Mouse (Mus musculus) forebrain, embryonic 14.5 days (tissue): ENCODE data around the gene Pnrc2. TPM values are rescaled to one million over a fixed set of nuclear protein-coding genes. Genes with fewer than 3 reads are reported as not detected.

Experiments
- ATAC-seq: fragments of 200-750 bp; cut with Nextera tagmentation; 2 replicates; pipeline ENCODE4 v1.8.0; 2017; ENCODE audit warnings: mild to moderate bottlenecking, moderate library complexity
- DNase-seq: peaks from one replicate; pipeline ENCODE4 v3.0.0-alpha.2; 2015; ENCODE audit warnings: low spot score
- H3K27ac ChIP-seq: fragments of 300-500 bp; sonication (generic); 2 replicates; pipeline ENCODE4 v1.5.1; 2014; ENCODE audit warnings: low read depth, mild to moderate bottlenecking, control low read depth, low read length, moderate library complexity
- H3K27me3 ChIP-seq: fragments of 300-500 bp; sonication (generic); replicated peaks from 2 replicates; pipeline ENCODE4 v1.6.1; 2014; ENCODE audit warnings: low read length, control low read depth, mixed read lengths; ENCODE audit not compliant: control insufficient read depth, insufficient read depth
- H3K36me3 ChIP-seq: fragments of 300-500 bp; sonication (generic); 2 replicates; pipeline ENCODE4 v1.6.1; 2014; ENCODE audit warnings: low read length, control low read depth; ENCODE audit not compliant: control insufficient read depth, insufficient read depth
- H3K4me1 ChIP-seq: fragments of 300-500 bp; sonication (generic); 2 replicates; pipeline ENCODE4 v1.6.1; 2014; ENCODE audit warnings: antibody characterized with exemption, low read length, control low read depth; ENCODE audit not compliant: control insufficient read depth, insufficient read depth
- H3K4me2 ChIP-seq: fragments of 300-500 bp; sonication (generic); 2 replicates; pipeline ENCODE4 v1.6.1; 2014; ENCODE audit warnings: mild to moderate bottlenecking, control low read depth, low read length
- H3K4me3 ChIP-seq: fragments of 300-500 bp; sonication (generic); 2 replicates; pipeline ENCODE4 v1.5.1; 2014; ENCODE audit warnings: low read depth, low read length, control low read depth
- H3K9ac ChIP-seq: fragments of 300-500 bp; sonication (generic); 2 replicates; pipeline ENCODE4 v1.6.1; 2014; ENCODE audit warnings: mild to moderate bottlenecking, low read length, control low read depth, moderate library complexity
- H3K9me3 ChIP-seq: fragments of 300-500 bp; sonication (generic); replicated peaks from 2 replicates; pipeline ENCODE4 v1.6.1; 2016; ENCODE audit warnings: low read length, control low read depth, mixed read lengths; ENCODE audit not compliant: control insufficient read depth
- WGBS: fragments of 180-500 bp; shearing (Covaris S2); extraction: QIAGEN DNeasy Blood & Tissue Kit; methylation state at CpG from one replicate; pipeline ENCODE4 v1.1.7; 2014; 5-methylcytosine and 5-hydroxymethylcytosine counted together
- polyA plus RNA-seq: library from polyadenylated mRNA; unstranded; fragments of >200 nt; fragmentation: Nextera tagmentation; extraction: Ambion mirVana; gene quantifications from 2 replicates; pipeline ENCODE4 v1.2.1, GENCODE M21; 2014

The Pnrc2 gene
- polyA plus RNA-seq, 1 experiment from 2014 or later, result 165 TPM

DNA sequence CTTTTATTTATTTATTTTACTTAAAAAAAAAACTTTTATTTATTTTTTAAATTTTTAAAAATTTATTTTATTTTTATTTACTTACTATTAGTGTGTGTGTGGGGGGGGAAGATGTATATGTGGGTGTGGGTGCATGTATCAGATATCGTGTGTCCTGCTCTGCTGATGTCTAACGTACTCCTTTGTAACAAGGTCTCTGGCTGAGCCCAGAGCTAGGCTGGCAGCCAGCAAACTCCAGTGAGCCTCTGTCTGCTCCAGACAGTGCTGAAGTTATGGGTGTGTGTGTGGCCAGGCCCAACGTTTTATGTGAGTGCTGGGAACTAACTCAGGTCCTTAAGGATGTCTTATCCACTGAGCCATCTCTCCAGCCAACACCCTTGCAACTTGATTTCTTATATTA lies 38.5 kb upstream of the Pnrc2 start:
- Histone ChIP-seq H3K4me2 (no peak overlapping the region), H3K4me1 (0 out of 2 replicates have a peak, but pooled peaks cover 3% of the 10 kb centered on the region), H3K9ac (no peak overlapping the region), H3K27ac (peak overlapping the region; percentile 39; the same call in 1 of the 2 replicates), H3K9me3 (no peaks in the 10 kb centered on the region), H3K36me3 (no peaks in the 10 kb centered on the region), H3K4me3 (no peak overlapping the region), H3K27me3 (no peaks in the 10 kb centered on the region)
- no peak for ATAC-seq
- DNase-seq, result no peak
- WGBS, result 40% methylated on average over 3 of the region's 3 CpGs

DNA sequence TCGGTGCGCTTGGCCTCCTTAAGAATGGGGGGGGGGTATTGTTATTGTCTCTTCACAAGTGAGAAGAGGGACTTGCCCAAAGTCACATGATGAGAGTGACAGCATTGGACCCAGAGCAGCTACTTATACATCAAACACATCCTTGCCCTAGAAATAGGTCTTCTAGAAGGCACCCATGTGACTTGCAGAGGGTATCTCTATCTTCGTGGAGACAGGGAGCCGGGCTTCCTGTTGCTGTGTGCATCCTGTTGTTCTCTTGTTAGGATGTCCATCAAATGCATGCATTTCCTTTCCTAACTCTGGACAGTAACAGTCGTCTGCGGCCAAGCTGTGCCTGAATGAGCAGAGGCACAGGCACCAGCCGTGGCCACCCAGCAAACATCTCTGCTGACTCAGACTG lies 37.9 kb upstream of the Pnrc2 start:
- no peaks in the 10 kb centered on the region for H3K36me3 ChIP-seq
- H3K9me3 ChIP-seq, result no peaks in the 10 kb centered on the region
- no peaks in the 10 kb centered on the region for H3K27me3 ChIP-seq
- H3K4me2 ChIP-seq, result no peak overlapping the region
- H3K9ac ChIP-seq, result no peak overlapping the region
- ATAC-seq (no peak), DNase-seq (no peak)
- H3K27ac ChIP-seq, result no peak overlapping the region
- H3K4me1 ChIP-seq, result 0 out of 2 replicates have a peak, but pooled peaks cover 3% of the 10 kb centered on the region
- H3K4me3 ChIP-seq, result no peak overlapping the region
- 68% methylated on average over 7 of the region's 7 CpGs for WGBS

DNA sequence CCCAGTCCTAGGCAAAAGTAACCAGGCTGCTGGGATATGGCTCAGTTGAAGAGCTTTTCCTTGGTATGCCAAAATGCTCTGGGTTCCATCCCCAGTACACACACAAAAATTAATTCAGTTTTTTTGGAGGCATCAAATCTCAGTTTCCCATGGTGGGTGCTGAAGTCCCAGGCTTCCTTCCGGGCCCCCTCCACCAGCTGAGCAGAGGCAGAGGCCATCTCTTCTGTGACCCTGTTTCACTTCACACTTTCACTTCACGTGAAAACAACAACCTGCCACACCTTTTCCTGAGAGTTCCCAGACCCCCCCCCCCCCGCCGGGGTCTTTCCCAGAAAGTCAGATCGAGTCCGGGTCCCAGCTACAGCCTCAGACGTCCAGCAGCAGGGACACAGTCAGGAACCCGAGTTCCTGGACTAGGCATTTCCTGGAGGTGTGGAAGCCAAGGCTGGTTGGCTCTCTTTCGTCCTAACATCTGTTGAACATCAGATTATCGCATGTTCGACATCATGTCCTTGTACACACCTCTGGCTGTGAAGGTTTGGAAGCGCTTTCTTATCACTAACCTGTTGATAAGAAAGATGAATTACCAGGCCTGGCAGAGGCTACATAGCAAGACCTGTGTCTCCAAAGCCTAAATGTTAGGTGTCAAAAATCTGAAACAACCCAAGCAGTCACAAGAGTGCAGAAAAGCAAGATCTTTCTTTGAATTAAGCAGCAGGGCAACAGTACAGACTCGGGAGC lies 35.8 kb upstream of the Pnrc2 start:
- no peak for ATAC-seq

DNA sequence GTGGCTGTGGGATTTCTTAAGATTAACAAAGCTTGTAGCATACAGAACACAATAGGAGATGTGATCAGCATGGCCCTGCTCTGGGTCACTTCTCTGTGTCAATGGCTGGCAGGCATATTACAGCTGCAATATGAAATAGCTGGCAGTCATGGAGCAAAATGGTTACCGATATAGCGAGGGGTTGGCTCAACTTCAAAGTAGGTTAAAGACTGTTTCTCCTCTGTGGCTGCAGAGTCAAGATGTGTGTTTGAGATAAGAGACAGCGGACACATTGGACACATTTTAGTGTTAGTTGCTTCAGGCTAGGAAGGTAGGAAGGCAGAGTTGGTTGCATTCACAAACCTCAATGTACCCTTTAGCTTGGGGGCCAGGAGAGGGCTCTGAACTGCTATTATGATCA lies 33.0 kb upstream of the Pnrc2 start:
- 93% methylated on average over 3 of the region's 3 CpGs for WGBS
- no peak for DNase-seq
- H3K4me2 ChIP-seq, result no peak overlapping the region

More for the DNA sequence above, 35.8 kb upstream of the Pnrc2 start:
- Histone ChIP-seq H3K9me3 (no peaks in the 10 kb centered on the region), H3K4me3 (no peak overlapping the region), H3K4me2 (no peak overlapping the region), H3K36me3 (no peaks in the 10 kb centered on the region), H3K4me1 (0 out of 2 replicates have a peak, but pooled peaks cover 3% of the 10 kb centered on the region), H3K27me3 (no peaks in the 10 kb centered on the region), H3K27ac (no peak overlapping the region), H3K9ac (no peak overlapping the region)
- WGBS, result 74% methylated on average over 13 of the region's 13 CpGs
- no peak for DNase-seq

DNA sequence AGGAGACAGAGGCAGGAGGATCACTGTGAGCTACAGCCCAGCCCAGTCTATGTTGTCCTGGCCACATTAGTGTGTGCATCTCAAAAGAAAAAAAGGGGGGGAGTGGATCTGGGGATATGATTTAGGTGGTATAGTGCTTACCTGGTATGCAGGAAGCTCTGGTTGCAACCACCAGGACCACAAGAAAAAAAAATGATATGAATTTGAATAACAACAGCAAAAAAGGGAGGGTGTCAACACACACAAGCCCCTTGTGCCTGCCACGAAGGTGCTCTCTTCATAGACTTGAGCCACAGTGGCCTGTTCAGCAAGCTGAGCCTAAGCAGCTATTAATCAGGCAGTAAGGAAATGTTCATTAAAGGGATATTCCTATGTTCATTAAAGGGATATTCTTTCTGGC lies 31.2 kb upstream of the Pnrc2 start:
- H3K4me1 ChIP-seq, result no peaks in the 10 kb centered on the region
- no peak overlapping the region for H3K27ac ChIP-seq
- no peak overlapping the region for H3K4me2 ChIP-seq
- H3K9ac ChIP-seq, result no peak overlapping the region
- no peaks in the 10 kb centered on the region for H3K36me3 ChIP-seq
- H3K4me3 ChIP-seq, result no peak overlapping the region
- ATAC-seq (no peak), DNase-seq (no peak)
- no peaks in the 10 kb centered on the region for H3K27me3 ChIP-seq
- WGBS, result 47% methylated on average over 1 of the region's 1 CpGs
- H3K9me3 ChIP-seq, result no peaks in the 10 kb centered on the region

More for the DNA sequence above, 33.0 kb upstream of the Pnrc2 start:
- no peak for ATAC-seq
- H3K9ac ChIP-seq, result no peak overlapping the region
- no peaks in the 10 kb centered on the region for H3K27me3 ChIP-seq
- no peaks in the 10 kb centered on the region for H3K9me3 ChIP-seq
- no peak overlapping the region for H3K27ac ChIP-seq
- no peak overlapping the region for H3K4me3 ChIP-seq
- no peaks in the 10 kb centered on the region for H3K36me3 ChIP-seq
- H3K4me1 ChIP-seq, result no peaks in the 10 kb centered on the region

DNA sequence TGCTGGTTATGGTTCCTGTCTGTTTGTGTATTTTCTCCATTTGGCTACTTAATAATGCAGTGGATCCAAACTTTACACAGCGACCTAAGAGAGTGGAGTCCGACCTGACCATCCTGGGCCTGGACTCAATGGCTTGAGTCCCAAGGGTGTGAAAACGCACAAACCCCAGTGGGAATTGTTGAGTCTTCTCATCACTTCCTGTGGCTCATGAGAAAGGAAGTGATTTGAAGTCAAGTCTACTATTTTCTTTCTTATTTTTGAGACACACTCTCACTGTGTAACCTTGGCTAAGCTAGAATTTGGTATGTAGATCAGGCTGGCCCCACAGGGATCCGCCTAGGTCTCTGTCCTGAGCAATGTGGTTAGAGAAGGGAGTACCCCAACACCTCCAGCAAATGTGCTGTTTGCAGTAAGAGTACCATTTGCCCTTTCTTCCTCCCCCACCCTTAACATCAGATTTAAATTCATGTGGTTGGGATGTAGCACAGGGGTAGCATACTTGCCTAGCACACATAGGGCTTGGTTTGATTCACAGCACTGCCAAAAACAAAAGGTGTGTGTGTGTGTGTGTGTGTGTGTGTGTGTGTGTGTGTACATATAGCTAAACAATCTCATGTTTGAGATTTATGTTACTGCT lies 29.1 kb upstream of the Pnrc2 start:
- no peak overlapping the region for H3K4me2 ChIP-seq
- no peaks in the 10 kb centered on the region for H3K9me3 ChIP-seq
- no peak overlapping the region for H3K9ac ChIP-seq
- ATAC-seq (no peak), DNase-seq (no peak)
- no peaks in the 10 kb centered on the region for H3K36me3 ChIP-seq
- 86% methylated on average over 4 of the region's 4 CpGs for WGBS
- H3K4me1 ChIP-seq, result no peaks in the 10 kb centered on the region
- no peaks in the 10 kb centered on the region for H3K27me3 ChIP-seq
- no peak overlapping the region for H3K4me3 ChIP-seq
- no peak overlapping the region for H3K27ac ChIP-seq

DNA sequence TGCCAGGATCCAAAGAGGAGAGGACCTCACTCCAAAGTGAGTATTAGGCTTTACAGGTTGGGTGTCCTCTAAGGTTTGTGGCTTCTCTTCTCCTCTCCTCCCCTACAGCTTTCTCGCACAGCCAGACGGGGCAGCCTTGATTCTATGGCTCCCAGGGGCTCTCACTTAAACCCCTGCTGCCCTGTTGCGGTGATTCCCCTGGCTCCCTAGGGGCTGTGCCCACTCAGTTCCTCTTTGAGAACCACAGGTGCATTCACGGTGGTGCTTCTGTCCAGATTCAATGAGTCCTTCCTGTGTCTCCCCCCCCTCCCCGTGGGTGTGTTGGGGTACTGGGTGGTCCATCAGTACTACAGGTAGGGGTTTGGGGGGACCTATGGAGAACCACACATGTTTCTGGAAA lies 26.4 kb upstream of the Pnrc2 start:
- Histone ChIP-seq H3K27ac (no peak overlapping the region), H3K27me3 (no peaks in the 10 kb centered on the region), H3K9me3 (no peaks in the 10 kb centered on the region), H3K9ac (no peak overlapping the region), H3K36me3 (no peaks in the 10 kb centered on the region), H3K4me3 (no peak overlapping the region), H3K4me2 (no peak overlapping the region), H3K4me1 (no peaks in the 10 kb centered on the region)
- WGBS, result 79% methylated on average over 5 of the region's 5 CpGs
- DNase-seq (no peak), ATAC-seq (no peak)

DNA sequence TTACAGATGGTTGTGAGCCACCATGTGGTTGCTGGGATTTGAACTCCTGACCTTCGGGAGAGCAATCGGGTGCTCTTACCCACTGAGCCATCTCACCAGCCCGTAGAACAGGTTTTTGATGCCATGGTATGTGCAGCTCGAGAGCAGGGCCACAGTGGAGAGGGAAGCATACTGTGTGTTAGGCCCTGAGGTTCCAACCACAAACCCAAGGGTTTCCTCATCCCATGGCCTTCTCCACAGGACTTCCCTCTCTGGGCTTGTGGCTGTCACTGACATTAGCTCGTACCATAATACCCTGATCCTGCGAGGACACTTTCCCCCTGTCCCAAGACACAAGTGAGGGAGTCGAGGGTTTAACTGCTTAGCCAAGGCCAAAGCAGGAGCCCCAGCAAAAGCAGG lies 25.4 kb upstream of the Pnrc2 start:
- DNase-seq, result no peak
- Histone ChIP-seq H3K4me2 (no peak overlapping the region), H3K4me3 (no peak overlapping the region), H3K27ac (no peak overlapping the region), H3K9me3 (no peaks in the 10 kb centered on the region), H3K36me3 (no peaks in the 10 kb centered on the region), H3K9ac (no peak overlapping the region), H3K27me3 (no peaks in the 10 kb centered on the region), H3K4me1 (no peaks in the 10 kb centered on the region)
- no peak for ATAC-seq
- WGBS, result 87% methylated on average over 7 of the region's 7 CpGs

DNA sequence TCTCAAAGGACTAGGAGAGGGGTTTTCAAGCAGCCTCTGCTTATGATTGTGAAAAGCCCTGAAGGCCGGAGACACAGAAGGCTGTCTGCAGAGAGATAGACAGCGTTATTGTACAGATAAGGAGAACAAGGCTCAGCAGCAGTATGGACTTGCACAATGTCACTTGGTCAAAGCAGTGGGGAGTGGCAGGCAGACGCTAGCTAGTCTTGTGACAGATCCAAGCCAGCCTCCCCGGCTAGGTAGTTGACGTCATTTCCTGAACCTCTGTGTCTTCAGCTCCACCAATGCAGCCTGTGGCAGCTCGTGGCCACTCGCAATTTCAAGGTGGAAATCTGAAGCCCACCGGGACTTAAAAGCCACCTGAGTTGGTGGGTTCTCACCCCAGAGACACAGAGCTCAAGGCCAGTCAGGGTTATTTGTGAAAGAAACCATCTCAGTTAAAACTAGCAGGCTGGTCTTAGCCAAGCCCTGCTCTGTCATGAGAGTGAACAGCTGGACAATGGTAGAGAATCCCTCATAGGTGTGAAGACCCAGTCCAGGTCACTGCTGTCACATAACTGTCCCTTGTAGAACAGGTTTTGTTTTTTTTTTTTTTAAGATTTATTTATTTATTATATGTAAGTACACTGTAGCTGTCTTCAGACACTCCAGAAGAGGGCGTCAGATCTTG lies 24.9 kb upstream of the Pnrc2 start:
- DNase-seq (no peak), ATAC-seq (no peak)
- WGBS, result 82% methylated on average over 8 of the region's 9 CpGs
- H3K27ac ChIP-seq, result no peak overlapping the region
- no peaks in the 10 kb centered on the region for H3K36me3 ChIP-seq
- no peaks in the 10 kb centered on the region for H3K4me1 ChIP-seq
- no peaks in the 10 kb centered on the region for H3K27me3 ChIP-seq
- H3K4me3 ChIP-seq, result no peak overlapping the region
- no peak overlapping the region for H3K9ac ChIP-seq
- H3K9me3 ChIP-seq, result no peaks in the 10 kb centered on the region
- H3K4me2 ChIP-seq, result no peak overlapping the region
